In genomic region chr1:121096551-121097550, GRCm38 (mm10) we compare ENCODE assay signal across 8 mouse cellular contexts.
A peak's percentile ranks its signal among the peaks of the same experiment; 100 is the strongest.
DNase-seq lines count a peak whose midpoint lies in the region; ATAC-seq and TF ChIP-seq lines count a peak whose summit lies in the region.

No protein-coding gene starts in this region.

- peak overlapping the region; percentile 80 for H3K4me2 ChIP-seq in heart, embryonic 12.5 days
- peak overlapping the region; percentile 72 for H3K4me2 ChIP-seq in kidney, embryonic 16.5 days (replicated peaks; ENCODE audit: low read depth, low read length)
- peak overlapping the region; percentile 55 for H3K4me2 ChIP-seq in stomach, postnatal 0 days (replicated peaks; ENCODE audit: low read depth)

- H3K36me3 ChIP-seq in erythroblast, embryonic 14.5 days (ENCODE audit: control insufficient read depth) = no peaks in the 10 kb centered on the region
- H3K36me3 ChIP-seq in heart, embryonic 12.5 days = no peaks in the 10 kb centered on the region
- no peaks in the 10 kb centered on the region for H3K36me3 ChIP-seq in kidney, embryonic 16.5 days (ENCODE audit: insufficient read depth, low read length)
- no peaks in the 10 kb centered on the region for H3K36me3 ChIP-seq in stomach, postnatal 0 days (ENCODE audit: control insufficient read depth, insufficient read depth, low read length)

- peaks cover 52% of the 10 kb centered on the region for H3K4me1 ChIP-seq in erythroblast, embryonic 14.5 days (ENCODE audit: control insufficient read depth)
- no peaks in the 10 kb centered on the region for H3K4me1 ChIP-seq in heart, embryonic 12.5 days (replicated peaks)
- H3K4me1 ChIP-seq in kidney, embryonic 16.5 days (ENCODE audit: insufficient read depth, low read length) = 0 out of 2 replicates have a peak, but pooled peaks cover 3% of the 10 kb centered on the region
- H3K4me1 ChIP-seq in stomach, postnatal 0 days (replicated peaks; ENCODE audit: control insufficient read depth, insufficient read depth) = no peaks in the 10 kb centered on the region

- 4% methylated on average over 28 of the region's 28 CpGs for WGBS in heart, embryonic 12.5 days
- WGBS in kidney, embryonic 16.5 days = 5% methylated on average over 28 of the region's 28 CpGs
- WGBS in stomach, postnatal 0 days = 5% methylated on average over 28 of the region's 28 CpGs

- TF ChIP-seq EP300 in stomach, postnatal 0 days (optimal IDR thresholded peaks at IDR 0.05) = no peak

- ATAC-seq in erythroblast, adult 5-6 weeks (replicated peaks; ENCODE audit: low FRiP score, poor library complexity, severe bottlenecking) = no peak
- ATAC-seq in heart, embryonic 12.5 days (ENCODE audit: insufficient number of reproducible peaks, low FRiP score) = peak; percentile 39; the same call in 1 of the 2 replicates
- ATAC-seq in kidney, embryonic 16.5 days (ENCODE audit: low FRiP score, low TSS enrichment) = peak; percentile 70; the same call in 1 of the 2 replicates
- peak; percentile 54; the same call in 1 of the 2 replicates for ATAC-seq in stomach, postnatal 0 days (ENCODE audit: low FRiP score, low TSS enrichment)

- no peaks in the 10 kb centered on the region; the same call in 1 of the 2 replicates for H3K27me3 ChIP-seq in erythroblast, embryonic 14.5 days (ENCODE audit: control insufficient read depth)
- H3K27me3 ChIP-seq in heart, embryonic 12.5 days (replicated peaks) = peaks cover 10% of the 10 kb centered on the region
- no peaks in the 10 kb centered on the region; the same call in 1 of the 2 replicates for H3K27me3 ChIP-seq in kidney, embryonic 16.5 days (ENCODE audit: insufficient read depth, low read length)
- H3K27me3 ChIP-seq in stomach, postnatal 0 days (ENCODE audit: control insufficient read depth, insufficient read depth, low read length) = 0 out of 2 replicates have a peak, but pooled peaks cover 3% of the 10 kb centered on the region

- peak overlapping the region; percentile 41 for H3K4me3 ChIP-seq in erythroblast, embryonic 14.5 days (replicated peaks)
- H3K4me3 ChIP-seq in heart, embryonic 12.5 days = peak overlapping the region; percentile 42
- H3K4me3 ChIP-seq in kidney, embryonic 16.5 days (ENCODE audit: low read length) = peak overlapping the region; percentile 48
- H3K4me3 ChIP-seq in stomach, postnatal 0 days (ENCODE audit: low read depth, low read length) = peak overlapping the region; percentile 38

- no peak overlapping the region for H3K9ac ChIP-seq in heart, embryonic 12.5 days
- H3K9ac ChIP-seq in kidney, embryonic 16.5 days (replicated peaks; ENCODE audit: low read length) = peak overlapping the region; percentile 49
- 0 out of 2 replicates have a peak overlapping the region, but pooled peaks have one; percentile 31 for H3K9ac ChIP-seq in stomach, postnatal 0 days (ENCODE audit: low read length)

- peak; percentile 60 for DNase-seq in embryo, embryonic 10.5 days (ENCODE audit: low spot score)
- peak; percentile 66 for DNase-seq in lung, postnatal 10 days
- peak; percentile 21 for DNase-seq in stomach, postnatal 0 days (ENCODE audit: low spot score)
- DNase-seq in thymus, postnatal 10 days (ENCODE audit: low spot score in 2 of 2) = no peak

- H3K27ac ChIP-seq in heart, embryonic 12.5 days (ENCODE audit: poor library complexity, severe bottlenecking) = no peak overlapping the region
- no peak overlapping the region for H3K27ac ChIP-seq in kidney, embryonic 16.5 days (ENCODE audit: low read length)
- H3K27ac ChIP-seq in stomach, postnatal 0 days (replicated peaks) = 0 out of 2 replicates have a peak overlapping the region, but pooled peaks have one; percentile 4

- H3K9me3 ChIP-seq in erythroblast, embryonic 14.5 days (ENCODE audit: control insufficient read depth, low read length) = no peaks in the 10 kb centered on the region
- H3K9me3 ChIP-seq in heart, embryonic 12.5 days (replicated peaks) = no peaks in the 10 kb centered on the region
- no peaks in the 10 kb centered on the region for H3K9me3 ChIP-seq in kidney, embryonic 16.5 days (ENCODE audit: low read length)
- no peaks in the 10 kb centered on the region for H3K9me3 ChIP-seq in stomach, postnatal 0 days (ENCODE audit: control insufficient read depth, low read length)

- TF ChIP-seq CTCF in stomach, postnatal 0 days (IDR thresholded peaks at IDR 0.05; ENCODE audit: low read depth) = no peak

Comparison
In these comparisons a context has a peak if more than half of its experiments do, and no peak if none do; other contexts are left out.
1. DNase-seq: peak in embryo, embryonic 10.5 days (single experiment), lung, postnatal 10 days (single experiment) and stomach, postnatal 0 days (single experiment); none in thymus, postnatal 10 days (0 of 2).
2. Peak in every context shown above with its lines, with median percentiles within 50 percentile points of each other: H3K4me3 ChIP-seq and H3K4me2 ChIP-seq.